Mouse (Mus musculus) ovary, postnatal 10 days (tissue): ENCODE data around the gene Pnma5.

Experiments
- DNase-seq: peaks from one replicate; pipeline ENCODE4 v3.0.0; 2022; ENCODE audit warnings: low spot score

Pnma5 gene

DNA sequence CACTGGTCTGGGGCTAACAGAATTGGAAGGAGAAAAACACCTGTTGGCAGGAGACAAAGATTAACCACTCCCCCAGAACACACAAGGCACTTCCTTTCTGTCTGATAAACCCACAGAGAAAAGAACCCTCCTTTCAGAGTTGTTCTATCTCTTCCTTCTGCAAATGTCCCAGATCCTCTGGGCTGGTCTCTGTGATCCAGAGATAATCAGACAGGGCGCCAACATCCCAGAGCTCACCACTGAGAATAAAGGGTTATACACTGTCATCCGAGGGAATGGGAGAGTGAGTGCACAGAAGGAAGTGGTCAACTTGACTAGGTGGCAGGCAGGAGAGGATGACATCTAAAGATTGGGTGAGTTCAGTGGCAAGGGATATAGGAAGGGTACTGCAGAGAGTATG lies 51.3 kb downstream of the Pnma5 start:
- DNase-seq: no peak
